Mouse (Mus musculus) thymus, postnatal 25 days (tissue): ENCODE data around the gene Fam110a.
A peak's percentile ranks its signal among the peaks of the same experiment; 100 is the strongest.

Experiments
- DNase-seq: peaks from one replicate; pipeline ENCODE4 v3.0.0; 2022

Fam110a gene

DNA sequence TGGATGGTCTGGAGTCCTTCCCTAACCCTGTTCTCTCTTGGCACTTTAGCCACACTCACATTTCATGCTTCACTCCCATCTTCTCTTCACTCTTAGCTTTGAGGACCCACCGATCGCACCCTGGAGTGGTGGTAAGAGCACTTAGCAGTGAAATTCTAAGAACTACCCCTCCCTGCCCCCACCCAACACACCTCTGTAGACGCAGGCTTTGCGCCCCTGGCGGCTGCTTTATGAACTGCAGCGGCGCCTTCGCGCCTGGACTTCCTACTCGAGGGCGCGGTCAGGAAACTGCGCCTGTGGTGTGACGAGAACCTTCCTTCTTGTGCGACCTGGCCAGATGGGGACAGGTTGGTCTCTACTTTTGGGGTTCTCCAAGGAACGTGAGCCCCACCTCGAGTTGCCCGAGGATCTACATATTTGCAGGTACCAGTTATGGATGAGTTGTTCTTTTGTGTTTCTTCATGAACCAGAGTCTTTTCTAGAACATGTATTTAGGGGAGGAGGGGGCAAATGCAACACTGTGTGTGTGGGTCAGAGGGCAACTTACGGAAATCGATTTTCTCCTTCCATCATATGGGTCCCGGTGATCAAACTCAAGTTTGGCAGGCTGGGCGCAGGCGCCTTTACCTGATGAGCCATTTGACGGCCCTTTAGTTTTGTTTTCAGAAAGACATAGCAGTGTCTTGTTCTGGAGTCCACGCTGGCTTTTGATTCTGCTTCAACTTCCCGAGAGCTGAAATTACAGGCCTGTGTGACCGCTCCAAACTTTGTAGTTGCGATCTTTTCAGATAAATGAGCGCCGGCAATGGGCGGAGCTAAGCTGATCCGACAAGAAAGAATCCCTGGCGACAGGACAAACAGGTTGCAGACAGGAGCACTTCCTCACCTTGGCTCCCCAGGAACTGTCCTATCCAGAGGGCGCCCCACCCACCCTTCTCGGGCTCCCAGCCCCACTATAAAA lies 16.5 kb upstream of the Fam110a start, which contains the start of gene Slc52a3:
Gene Slc52a3 (plus strand): TSS at position 283 of the 961 bp plus-strand sequence.
- peak; percentile 92 for DNase-seq

DNA sequence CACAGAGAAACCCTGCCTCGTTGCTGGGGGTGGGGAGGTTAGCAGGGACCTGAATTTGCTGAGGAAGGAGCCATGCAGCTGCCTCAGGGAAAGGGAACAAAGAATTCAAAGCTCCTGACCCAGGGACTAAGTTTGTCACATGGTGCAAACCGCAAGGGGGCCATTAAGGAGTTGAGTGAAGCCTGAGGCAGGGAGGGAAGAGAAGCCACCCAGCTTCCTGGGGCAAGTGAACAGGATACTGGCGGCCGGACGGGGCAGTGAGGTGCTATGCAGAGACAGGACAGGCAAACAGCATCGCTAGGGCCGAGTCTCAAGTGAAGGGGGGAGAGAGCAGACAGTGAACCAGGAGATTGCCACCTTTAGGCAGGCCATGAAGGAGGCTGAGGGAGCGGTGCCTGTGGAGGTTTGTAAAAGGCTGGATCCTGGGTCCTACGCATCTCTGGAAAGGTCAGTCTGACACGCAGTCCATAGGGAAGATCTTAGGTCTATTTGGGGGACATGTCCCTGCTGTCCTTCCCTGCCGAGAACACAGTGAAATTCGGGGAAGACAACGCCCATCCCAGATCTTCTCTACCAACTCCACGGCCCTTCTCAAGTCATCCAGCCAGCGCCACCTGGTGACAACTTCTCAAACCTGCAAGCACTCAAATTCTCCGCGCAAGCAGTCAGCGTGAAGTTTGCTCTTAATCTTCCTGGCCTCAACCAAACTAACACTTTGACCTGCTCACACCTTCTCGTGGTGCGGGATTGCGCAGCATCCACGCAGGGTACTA lies 14.5 kb upstream of the Fam110a start:
- DNase-seq, result peak; percentile 82

DNA sequence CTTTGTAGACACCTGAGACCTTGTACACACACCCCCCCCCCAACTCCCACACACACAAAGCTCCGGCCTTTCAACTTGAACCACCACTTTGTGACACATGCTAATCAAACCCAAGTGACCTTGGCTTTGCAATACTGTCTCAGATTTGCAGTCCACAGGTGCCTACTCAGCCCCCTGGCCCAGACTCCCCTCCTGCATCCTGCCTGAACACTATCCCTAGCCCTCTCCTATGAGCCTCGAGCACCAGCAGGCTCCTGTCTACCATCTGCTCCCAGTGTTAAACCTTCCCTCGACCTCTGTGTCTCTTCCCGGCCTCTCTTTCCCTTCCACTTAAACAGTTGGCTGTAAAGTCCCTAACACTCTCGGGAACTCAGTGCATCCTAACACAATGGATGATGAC lies 11.4 kb upstream of the Fam110a start:
- no peak for DNase-seq

DNA sequence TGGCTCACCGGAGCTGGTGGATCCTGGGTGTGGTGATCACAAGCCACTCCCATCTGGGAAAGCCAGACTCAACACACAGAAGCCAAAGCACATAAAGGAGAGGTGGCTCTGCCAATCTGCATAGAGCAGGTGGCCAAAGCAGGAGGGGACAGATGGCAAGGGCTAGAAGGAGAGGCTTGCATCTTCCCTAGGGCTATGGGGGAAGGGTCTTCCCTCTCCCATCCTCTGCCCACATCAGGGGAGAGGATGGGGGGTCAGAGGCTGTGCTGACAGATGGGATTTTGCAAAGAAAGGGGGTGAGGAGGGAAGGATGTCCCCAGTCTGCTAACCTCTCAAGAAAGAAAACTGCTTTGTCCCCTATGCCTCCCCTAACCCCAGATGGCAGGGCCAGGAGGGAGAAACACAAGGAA lies 11.0 kb upstream of the Fam110a start:
- DNase-seq, result no peak

DNA sequence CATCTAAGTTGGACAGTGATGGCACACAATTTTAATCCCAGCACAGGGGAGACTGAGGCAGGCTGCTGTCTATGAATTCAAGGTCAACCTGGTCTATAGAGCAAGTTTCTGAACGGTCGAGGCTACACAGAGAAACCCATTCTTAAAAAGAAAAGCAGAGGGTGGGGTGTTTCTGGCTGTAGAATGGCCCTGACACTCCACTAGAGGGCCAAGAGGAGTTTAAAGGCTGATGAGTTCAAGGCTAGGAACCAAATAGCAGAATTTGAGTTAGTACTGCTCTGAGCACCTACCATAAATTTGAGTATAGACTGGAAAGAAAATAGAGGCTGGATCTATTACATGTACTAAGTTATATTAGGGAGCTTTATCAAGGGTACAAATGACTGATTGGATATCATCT lies 9.0 kb upstream of the Fam110a start:
- DNase-seq, result no peak

DNA sequence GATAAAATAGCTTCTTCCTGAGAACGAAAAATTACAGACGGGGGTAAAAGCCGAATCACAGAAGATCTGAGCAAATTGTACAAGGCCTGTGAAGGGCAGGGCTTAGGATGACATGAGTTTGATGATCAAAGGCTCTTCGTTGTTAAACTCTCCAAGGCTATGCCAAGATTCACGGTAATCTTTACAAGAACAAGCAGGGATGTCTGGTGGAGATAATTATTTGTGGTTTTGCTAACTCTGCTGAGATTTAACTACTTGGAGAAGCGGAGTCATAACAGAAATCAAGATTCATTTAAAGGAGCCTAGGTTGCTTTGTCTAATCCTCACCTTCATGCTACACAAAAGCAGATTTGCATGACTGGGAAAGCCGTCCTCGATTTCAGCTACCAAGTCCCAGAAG lies 6.9 kb upstream of the Fam110a start:
- no peak for DNase-seq

DNA sequence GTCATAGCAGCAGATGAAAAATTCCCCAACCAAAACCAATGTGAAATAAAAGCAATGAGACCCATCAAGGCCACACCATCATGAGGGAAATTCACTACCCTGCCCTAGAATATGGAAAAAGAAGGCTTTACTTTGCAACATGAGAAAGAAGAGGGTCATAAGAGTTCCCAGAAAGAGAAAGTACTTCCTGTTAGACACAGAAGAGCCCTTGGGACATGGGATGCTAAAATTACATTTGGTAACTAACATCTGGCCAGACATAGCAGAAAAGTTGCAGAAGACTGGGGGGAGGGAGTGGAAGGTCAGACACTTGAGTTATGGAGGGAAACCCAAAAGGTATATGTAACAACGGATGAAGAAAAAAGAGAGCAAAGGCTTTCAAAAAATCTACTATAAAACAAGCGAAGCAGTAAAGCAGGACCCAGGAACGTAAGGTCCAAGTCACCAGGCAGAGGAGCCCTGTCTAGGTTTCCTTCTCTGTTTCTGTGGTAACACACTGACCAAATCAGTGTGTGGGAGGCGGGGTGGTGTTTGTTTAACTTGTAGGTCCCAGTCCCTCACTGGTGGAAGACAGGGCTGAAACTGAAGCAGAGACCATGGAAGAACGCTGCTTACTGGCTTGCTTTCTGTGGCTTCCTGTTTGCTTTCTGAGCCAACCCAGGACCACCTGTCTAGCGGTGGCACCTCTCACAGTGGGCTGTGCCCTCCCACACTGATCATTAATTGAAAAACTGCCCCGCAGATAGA lies 5.6 kb upstream of the Fam110a start:
- peak; percentile 44 for DNase-seq

DNA sequence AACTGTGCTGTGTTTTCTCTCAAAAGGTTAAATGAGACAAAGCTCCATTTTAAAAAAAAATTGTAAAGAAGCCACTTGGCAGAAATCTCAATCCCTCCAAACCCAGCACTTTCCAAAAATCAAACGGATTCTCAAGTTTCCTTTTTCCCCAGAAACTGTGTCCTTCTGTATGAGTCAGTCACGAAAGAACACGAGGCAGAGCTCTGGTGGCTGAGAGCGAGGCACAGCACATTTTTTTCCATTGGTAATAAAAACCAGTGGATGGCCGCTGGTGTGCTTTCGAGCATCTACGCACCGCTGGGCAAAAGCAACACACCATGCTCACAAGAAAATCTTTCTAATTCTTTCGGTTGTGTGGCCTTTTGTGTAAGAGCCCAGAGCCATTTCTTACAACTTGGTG lies 4.0 kb upstream of the Fam110a start:
- no peak for DNase-seq

DNA sequence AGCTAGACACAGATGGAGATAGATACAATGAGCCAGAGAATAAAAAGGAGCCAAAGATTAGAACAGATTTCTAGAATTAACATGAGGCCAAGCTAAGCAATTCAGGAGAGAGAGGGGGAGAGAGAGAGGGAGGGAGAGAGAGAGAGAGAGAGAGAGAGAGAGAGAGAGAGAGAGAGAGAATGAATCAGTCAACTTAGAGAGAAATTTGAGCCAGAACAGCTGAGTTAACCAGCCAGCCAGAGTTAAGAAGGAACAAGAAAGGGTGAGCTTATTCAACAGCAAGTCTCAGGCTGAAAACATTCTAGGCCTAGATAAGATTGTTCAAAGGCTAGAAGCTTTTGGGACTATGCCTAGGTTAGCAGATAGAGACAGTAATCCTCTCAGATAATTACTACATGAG lies 2.5 kb upstream of the Fam110a start:
- DNase-seq, result no peak

DNA sequence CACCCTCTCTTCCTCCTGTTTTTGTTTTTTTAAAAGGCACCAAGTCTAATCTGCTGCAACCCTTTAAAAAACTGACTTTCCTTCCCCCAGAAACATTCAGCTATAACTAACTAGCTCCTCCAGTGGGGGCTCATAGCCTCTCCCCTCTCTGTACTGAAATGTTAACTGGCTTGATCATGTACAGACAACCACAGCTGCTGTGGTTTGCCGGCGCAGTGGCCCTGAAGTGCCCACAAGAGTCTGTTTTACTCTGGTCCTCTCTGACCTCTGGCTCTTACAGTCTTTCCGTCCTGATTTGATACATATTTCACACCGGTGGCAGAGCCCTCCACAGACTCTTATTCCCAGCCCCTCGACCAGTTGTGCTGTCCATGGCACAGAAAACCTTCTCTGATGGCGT lies 1.2 kb upstream of the Fam110a start:
- no peak for DNase-seq

DNA sequence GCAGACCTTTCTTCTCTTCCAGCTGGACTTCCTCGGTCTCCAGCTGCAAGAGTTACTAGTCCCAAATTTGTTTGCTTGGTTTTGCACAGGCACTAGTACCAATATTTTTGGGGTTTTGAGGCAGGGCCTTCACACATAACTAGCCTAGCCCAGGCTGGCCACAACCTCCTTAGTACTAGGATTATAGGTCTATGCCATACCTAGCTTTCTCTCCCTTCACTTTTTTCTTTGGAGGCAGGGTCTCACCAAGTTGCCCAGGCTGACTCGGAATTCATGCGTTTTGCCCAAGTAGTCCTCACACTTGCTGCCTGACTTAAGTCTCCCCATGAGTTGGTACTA lies 305 bp upstream of the Fam110a start:
- DNase-seq, result no peak

DNA sequence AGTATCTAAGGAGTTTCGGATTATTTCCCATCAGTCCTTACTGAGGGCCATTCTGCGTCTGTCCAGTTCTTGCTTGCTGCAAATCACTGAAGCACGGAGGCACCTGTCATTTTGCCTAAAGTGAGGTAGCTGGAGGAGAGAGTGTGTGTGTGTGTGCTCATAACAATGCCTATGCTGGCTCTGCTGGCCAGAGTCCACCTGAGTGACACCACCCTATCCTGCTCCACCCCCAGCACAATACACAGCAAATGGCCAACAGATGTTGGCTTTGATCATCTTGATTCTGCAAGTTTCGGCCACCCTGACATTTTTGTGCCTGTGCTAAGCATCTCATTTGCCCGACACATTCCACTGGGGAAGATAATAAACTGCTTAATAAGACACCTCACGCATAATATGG lies 1.5 kb downstream of the Fam110a start:
- no peak for DNase-seq

DNA sequence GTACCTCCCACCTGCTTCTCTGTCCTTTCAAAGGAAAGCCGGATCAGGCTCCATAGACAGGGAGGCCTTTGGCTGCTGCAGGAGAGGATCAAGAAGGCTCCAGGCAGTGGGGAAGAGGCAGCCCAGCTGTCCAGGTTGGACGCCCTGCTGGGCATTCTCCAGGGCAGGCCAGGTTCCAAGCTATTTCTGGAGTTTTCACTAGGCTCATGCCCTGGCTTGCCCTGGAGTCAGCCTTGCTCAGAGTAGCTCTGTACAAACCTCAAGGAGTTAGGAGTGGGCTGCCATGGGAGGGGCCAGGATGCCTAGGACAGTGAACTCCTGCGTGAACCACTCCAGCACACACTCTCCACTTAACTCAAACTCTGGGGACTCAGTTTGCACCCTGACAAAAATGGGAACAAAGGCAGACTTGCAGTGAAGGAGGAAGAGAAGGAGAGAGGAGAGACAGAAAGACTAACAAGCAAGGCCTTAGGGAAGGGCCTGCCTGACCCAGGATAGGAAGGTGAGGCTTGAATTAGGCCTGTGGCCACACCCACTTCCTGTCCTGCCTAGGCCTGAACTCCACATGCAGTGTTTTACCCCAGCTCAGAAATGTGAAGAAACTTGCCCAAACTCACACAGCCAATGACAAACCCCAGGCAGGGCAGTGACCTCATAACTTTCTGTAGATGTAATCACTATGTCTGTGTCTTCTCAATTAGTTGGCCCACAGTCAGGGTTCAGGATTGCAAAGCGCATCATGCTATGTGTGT lies 2.2 kb downstream of the Fam110a start:
- no peak for DNase-seq

DNA sequence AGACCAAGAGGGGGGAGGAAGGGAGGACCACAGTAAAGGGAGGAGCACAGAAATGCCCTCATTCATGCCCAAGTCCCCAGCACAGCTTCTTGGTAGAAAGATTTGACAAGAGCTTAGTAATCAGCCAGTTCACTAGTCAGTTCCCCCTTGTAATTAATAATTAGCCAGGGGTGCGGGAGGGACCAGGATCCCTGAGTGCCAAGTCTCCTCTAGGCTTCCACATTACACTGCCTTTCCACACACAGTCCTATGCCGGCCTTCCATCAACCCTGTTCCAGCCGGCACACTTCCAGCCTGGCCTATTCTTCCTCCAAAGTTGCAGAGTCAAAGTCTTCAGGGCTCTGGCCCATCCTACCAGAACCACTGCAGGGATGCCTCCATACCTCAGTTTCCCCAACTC lies 4.0 kb downstream of the Fam110a start:
- DNase-seq, result no peak

DNA sequence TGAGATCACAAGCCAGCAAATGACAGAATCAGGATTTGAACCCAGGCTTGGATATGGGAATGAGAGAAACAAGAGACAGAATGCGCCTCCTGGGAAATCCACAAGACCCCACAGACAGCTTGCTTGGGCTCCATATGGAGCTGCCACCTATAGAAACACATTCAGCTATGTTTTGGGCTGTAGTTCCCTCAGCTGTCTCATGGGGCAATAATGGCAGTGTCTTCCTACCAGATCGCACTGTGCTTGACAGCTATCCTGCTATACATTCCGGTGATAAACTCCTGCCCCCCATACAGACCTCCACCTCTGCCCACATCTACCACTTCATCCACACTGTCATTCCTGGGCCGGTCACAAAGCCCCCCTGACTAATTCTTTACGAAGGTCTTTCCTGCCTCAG lies 4.7 kb downstream of the Fam110a start:
- no peak for DNase-seq

DNA sequence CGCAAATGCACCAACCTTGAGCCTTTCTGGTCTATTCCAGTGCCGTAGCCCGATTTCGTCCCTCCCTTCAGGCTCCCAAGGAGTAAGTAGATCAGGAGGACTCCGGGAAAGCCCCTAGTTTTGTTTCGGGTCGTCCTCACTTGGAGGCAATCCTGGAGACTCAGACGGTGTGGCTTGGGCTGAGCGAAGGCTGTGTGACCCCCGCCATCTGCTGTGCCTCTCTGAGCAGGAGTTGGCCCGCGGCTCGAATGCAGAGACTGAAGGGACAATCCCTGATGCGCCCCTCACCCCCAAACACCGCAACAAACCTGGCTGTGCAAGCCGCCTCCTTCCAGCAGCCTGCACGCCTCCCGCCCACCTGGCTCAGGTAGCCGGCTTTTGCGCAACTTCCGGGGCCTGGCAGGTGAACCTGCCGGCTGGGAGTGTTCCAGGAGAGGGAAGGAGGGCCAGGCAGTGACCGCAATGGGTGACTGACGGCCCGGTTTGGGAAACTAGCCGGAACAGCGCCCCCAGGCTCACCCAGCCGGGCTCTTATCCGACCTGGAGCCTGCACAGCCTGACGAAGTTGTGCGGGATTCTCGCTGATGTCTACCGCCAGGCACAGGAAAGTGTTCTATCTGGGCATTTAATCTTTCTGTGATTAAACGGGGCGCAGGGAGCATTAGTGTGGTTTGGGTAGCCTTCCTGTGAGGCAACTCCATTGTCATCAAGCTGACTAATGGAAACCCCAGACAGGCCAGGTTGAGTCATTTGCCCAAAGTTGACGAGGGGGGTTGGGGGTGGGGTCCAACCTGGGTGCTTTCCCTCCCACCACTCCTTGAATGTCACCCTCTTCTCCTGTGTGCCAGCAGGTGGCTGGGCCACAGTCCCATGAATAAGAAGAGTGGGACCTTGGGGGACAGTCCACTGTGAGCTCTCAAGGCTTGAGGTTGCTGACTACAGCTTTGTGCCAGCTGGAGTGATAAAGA lies 6.1 kb downstream of the Fam110a start:
- peak; percentile 31 for DNase-seq

DNA sequence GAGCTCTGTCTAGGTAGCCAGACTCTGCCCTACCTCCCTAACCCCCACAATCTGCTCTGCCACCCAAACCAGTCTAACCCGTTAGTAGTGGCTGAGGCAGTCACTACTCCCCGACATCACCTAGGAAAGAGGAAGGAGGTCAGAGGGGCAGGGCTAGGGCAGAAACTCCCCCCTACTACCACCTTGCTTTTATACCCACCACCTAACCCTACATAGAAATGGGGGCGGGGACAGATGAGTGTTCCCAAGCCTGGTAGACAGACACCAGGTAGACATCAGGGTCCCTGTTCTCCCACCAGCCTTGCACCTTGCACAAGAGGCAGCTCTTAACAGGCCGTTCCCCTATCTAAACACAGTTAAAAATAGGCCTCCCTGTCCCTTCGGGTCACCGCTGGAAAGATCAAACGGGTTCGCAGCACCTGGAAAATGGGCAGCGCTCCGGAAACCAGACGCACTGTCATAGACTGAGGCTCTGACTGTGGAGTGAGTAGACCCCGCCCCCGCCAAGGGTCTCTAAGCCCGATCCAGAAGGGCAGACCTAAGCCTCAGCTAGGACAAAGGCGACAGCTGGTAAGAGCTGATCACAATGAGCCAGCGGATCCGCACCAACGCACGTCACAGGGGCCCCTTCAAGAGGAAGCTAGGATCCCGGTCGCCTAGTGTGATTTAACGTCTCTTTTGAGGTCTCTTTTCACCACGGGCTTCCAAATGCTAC lies 7.0 kb downstream of the Fam110a start:
- peak; percentile 57 for DNase-seq

DNA sequence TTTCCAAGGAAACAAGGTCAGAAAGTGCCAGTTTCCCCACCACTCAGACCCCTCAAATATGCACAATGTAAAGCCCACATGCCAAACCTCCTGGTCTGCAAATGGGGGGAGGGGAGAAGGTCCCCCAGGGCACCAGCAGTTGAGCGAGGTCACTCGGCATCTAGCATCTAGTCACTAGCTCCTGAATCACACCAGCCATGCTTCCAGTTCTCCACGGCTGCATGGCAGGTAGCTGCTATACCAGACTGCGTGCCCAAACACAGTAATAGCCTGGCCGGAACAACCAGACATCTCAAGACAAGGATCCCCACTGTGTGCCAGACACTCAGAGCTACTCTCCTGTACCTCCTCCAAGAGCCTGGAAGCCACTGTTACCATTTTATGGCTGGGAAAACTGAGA lies 8.3 kb downstream of the Fam110a start:
- no peak for DNase-seq

DNA sequence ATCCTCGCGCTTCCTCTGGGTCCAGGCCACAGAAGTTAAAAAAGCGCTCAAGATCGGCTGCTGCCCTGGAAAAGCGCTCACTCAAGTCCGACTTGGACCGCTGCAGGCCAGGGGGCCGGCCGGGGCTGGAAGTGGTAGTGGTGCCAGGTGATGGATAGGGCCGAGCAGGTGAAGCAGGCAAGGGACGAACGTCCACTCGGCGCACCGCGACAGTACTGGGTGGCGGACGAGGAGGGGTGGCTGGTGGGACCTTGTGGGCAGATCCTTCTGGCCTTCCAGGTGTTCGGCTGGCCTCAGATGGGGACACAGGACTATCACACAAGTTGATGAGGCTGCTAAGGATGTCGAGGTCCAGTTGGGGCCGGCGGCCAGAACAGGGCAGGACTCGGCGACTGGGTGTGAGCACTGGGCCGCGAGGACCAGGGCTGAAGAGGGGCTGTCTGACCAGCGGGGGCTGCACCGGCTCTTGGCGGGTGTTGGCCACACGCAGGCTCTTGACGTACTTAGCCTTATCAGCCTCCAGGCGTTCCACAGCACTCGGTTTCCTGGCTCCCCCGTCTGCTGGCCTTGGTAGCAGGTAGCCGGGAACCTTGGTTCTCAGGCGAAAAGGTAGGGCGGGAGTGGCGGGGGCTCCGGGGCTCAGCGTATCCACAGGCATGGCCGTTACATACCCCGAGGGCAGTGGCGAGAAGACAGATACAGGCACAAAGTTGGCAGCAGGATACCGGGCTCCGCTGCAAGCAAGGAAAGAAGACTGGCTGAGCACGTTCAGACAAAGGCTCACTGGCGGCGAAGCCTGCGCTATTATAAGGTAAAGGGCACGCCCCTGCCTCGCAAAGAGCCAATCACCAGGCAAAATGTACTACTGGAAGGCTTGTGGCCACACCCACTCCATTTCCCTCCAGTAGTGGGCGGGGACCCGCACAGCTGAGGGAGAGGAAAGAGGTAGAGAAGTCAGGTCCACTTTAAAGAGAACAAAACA lies 9.5 kb downstream of the Fam110a start:
- peak; percentile 88 for DNase-seq
